Mouse (Mus musculus) lung, postnatal 4 days (tissue): ENCODE measurements around the gene Fam173a.
"Not testable (repeated sequence)": the region's sequence is repeated elsewhere in the genome, so short reads cannot be mapped to it uniquely, and the experiment has no call there.

Experiments
- DNase-seq, 2 experiments: peaks; one replicate each; pipeline ENCODE4 v3.0.0; 2021

The Fam173a gene

GRCm38 (mm10) chr17:25828223-25828594, 35.5 kb upstream of the Fam173a start:
- DNase-seq, result no peak

DNA sequence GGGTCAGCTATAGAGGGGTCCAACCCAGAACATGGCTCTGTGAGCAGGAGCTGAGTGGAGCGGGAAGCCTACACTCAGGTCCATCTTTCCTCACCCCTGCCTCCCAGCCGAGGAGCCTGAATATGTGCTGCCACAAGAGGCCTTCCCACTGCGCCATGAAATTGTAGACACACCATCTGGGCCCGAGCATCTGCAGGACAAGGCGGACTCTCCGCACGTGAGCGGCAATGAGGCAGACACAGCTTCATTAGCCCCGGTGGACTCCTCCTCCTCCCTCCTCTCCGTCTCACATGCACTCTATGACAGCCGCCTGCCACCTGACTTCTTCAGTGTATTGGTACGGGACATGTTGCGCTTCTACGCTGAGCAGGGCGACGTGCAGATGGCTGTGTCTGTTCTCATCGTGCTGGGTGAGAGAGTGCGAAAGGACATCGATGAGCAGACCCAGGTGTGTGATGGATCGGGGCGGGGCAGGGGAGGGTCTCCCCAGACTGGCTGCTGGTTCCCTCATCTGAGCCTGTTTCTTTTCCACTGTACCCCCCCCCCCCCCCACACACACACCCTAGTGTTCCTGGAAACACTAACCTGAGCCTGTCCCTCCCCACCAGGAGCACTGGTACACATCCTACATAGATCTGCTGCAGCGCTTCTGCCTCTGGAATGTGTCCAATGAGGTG, 35.0 kb upstream of the Fam173a start:
- DNase-seq, result no peak

DNA sequence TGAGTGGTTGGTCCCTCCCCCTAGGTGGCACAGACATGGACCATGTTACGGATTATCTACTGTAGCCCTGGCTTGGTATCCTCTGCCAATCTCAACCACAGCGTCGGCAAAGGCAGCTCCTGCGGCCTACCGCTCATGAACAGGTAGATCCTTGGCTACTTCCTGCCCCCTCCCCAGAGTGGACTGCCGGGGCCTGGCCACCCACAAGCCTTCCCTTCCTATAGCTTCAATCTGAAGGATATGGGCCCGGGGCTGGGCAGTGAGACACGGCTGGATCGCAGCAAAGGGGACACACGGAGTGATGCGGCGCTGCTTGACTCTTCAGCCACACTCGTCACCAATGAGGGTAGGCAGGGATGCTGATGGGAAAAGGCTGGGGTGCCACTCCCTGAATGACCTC, 34.3 kb upstream of the Fam173a start:
- DNase-seq, result no peak

DNA sequence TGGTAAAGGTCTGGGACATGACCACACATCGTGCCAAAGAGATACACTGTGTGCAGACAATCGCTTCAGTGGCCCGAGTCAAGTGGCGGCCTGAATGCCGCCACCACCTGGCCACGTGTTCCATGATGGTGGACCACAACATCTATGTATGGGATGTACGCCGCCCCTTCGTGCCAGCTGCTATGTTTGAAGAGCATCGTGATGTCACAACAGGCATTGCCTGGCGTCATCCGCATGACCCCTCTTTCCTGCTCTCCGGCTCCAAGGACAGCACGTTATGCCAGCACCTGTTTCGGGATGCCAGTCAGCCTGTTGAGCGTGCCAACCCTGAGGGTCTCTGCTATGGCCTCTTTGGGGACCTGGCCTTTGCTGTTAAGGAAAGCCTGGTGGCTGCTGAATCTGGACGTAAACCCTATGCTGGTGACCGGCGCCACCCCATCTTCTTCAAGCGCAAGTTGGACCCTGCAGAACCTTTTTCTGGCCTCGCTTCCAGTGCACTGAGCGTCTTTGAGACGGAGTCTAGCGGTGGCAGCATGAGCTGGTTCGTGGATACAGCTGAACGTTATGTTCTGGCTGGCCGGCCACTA, 33.4 kb upstream of the Fam173a start:
- DNase-seq, result no peak

GRCm38 (mm10) chr17:25825311-25825710, 32.6 kb upstream of the Fam173a start:
- no peak for DNase-seq

- DNase-seq, result no peak
These were observed 31.9 kb upstream of the Fam173a start for GRCm38 (mm10) chr17:25824362-25825142.

DNA sequence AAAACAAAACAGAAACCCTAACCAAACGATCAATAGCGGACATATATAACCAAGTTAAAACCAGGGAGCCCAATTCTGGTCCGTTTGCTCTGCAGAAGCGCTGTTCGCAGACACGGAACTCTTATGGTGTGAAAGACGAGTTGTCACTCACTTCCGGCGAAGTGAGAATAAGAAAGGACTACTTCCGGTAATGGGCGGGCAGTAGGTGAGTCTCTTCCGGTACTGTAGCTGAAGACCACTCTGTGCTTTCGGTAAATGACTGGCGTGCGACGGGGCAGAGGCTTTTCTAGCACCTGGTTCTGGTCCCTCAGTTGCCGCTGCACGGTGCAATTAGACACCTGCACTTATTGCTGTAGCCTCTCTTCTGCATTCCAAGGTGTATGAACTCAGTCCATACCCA, 30.8 kb upstream of the Fam173a start, which contains the start of gene Wdr24:
TSS of gene Wdr24 (plus strand) at position 176 of the 400 bp plus-strand sequence.
- DNase-seq, result peak; percentile 78 to 85

- DNase-seq, result peak in 1 of 2 experiments; percentile 34
These were observed 26.4 kb upstream of the Fam173a start for GRCm38 (mm10) chr17:25818851-25819780.

- DNase-seq, result no peak
These were observed 25.0 kb upstream of the Fam173a start for GRCm38 (mm10) chr17:25817662-25818061.

DNA sequence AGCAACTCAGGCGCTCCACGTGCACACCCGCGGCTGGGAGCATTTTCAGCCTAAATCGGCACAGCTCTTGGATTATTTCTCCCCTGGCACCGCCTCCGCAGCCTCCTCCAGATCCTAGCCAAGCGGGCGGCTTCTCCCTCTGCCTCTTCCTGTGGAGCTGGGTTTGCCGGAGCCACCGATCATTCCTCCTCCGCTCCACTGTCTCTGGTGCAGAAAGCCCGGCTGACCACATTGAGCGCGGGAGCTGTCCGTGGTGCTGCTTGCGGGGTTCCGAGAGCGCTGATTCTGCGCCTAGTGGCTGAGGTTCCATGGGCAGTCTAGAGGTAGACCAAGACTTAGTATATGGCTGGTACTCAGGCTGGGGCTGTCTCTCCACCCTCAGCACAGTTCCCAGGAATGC, 20.8 kb upstream of the Fam173a start:
- peak; percentile 89 to 92 for DNase-seq

DNA sequence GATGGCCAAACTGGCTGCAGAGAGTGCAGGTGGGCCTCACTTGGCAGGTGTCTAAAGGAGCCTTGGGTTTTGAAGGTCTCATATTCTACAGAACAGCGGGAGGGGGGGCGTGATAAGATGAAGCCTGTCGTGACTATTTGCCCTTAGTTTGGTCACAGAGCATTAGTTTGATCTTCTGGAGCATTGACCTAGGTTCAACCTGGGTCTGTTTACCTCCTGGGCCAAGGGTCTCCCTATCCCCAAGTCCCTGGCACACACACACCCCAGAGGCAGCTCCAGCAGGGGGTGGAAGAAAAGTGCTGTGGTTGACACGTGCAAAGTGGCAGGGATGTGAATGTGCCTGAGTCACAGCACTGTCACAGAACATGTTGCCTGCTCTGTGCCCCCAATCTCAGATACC, 18.2 kb upstream of the Fam173a start:
- DNase-seq, result no peak

GRCm38 (mm10) chr17:25809606-25810340, 17.1 kb upstream of the Fam173a start:
- DNase-seq, result no peak

- peak; percentile 60 to 83 for DNase-seq
These were observed 16.3 kb upstream of the Fam173a start, which contains the start of gene Fbxl16 for GRCm38 (mm10) chr17:25808789-25809605. Gene Fbxl16, plus strand, starts transcription at chr17:25809085.

DNA sequence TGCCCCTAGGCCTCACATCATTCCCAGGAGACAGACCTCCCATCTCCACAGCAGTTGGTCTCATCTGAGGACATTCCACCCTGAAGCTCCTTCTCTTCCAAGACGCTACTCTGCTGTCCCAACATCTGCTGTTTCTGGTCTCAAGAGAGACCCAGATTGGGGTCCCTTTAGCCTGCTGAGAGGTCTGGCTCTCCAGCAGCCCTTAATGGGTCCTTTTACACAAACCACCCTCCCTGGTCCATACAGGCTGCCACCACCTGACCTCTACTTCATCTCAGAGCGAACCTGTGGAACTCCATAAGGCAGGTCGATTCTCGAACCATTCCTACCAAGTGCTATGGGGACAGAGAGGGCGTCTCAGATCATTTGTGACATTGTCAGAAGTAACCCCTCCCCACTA, 15.3 kb upstream of the Fam173a start:
- no peak for DNase-seq

- not testable (repeated sequence) for DNase-seq
These were observed 14.8 kb upstream of the Fam173a start for GRCm38 (mm10) chr17:25807452-25807851.

DNA sequence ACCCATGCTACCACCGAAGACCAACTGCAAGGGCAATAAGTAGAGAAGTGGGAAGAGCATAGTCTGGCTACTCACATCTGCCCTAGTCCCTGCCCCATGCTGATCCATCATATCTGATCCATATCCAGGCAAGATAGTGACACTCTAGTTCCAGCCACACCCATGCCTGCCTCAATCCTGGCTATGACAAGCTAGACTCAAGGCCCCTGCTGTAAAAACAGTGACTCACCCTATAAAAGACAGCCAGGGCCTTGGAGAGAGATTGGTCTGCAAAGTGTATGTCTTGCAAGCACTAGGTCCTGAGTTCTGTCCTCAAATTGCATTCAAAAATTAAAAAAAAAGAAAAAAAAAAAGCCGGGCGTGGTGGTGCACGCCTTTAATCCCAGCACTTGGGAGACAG, 13.8 kb upstream of the Fam173a start:
- DNase-seq, result no peak

DNA sequence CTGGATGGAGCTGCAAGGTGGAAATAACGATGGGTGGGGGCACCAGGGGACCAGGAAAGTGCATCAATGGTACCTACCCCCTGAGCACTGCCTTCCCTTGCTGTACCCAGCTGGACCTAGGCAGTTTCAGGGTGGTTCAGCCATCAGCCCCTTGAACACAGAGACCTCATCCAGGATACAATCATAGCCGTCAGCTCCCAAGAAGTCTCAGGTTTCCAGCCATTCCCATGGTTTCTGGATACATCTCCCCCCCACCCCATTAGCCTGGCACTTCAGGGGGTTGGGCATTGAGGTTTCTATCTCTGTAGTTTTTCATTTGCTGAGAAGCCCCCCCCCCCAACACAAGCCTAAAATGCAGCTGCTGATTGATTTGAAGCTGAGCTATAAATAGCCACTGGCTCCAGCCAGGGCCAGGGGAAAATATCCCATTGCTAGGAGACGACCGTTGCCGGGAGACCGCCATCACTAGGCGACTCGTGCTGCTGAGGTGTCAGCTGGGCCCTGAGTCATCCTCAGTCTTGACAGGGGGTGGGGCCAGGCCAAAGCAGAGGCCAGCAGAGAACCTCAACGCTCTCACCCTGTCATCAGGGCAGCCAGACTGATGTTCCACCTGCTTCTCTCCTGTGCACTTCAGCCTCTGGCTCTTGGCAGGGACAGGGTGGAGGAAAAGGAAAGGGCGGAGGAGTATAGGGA, 10.3 kb upstream of the Fam173a start:
- DNase-seq, result peak in 1 of 2 experiments; percentile 36

DNA sequence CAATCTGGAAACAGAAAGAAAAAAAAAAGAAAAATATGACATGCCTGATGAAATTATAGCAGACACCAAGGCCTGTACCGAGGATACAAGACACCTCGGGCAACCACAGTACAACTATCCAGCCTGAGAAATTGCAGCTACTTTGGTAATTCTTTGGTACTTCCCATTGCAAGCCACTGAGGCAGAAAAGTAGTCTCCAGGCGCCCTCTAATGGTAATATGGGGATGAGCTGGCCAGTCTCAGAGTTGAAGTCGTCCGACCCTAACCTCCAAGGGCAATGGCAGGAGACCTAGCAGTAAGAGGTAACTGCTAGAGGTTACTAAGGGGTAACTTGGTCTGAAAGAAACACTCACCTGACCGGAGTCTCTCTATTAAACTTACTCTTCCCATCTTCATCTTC, 8.3 kb upstream of the Fam173a start:
- DNase-seq, result peak; percentile 58 to 79

GRCm38 (mm10) chr17:25796951-25797369, 4.3 kb upstream of the Fam173a start, which contains the start of gene Metrn:
Gene Metrn, minus strand, starts transcription at chr17:25797136.
- peak; percentile 90 to 91 for DNase-seq

DNA sequence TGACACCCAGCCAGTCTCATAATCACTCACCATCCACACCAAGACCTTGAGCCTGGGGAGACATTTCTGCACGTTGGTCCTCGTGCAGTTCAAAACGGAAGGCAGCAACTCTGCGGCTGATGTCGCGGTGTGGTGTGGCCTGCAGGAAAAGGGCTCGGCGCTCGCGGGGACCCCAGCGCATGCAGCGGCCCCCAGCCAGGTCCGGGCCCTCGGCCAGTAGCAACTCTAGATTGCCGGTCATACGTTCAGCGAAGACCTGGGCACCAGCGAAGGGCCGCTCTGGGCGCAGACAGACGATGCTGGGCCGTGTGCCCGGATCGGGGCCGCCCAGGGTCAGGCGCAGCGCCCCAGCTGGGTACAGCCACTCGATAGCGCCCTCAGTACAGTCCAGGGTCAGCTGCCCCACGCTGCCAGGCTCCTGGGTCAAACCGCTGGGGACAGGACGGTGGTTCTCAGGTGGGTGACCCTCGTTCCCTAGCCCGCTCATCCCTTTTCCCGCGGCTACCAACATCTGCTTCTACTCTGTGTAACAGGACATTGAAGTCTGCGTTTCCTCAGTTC, 3.6 kb upstream of the Fam173a start:
- peak in 1 of 2 experiments; percentile 48 for DNase-seq
